Mouse (Mus musculus): ENCODE data around the gene Gm43720. TPM values are rescaled to one million over a fixed set of nuclear protein-coding genes. Genes with fewer than 3 reads are reported as not detected.

Gm43720 gene
- polyA plus RNA-seq, 2 experiments: 0.01 TPM; not detected in 1

- Histone ChIP-seq H3K36me3 (replicated peaks; ENCODE audit: control insufficient read depth, insufficient read depth, low read depth) (peaks cover 6% of the 10 kb centered on the region), H3K9ac (replicated peaks) (peak overlapping the region; percentile 93), H3K9me3 (ENCODE audit: control insufficient read depth, low read length) (no peaks in the 10 kb centered on the region), H3K4me3 (ENCODE audit: insufficient read depth in 1 of 2, low read depth in 2 of 2, low read length in 2 of 2) (peak overlapping the region; percentile 84 to 86), H3K4me2 (ENCODE audit: low read depth) (peak overlapping the region; percentile 89), H3K4me1 (replicated peaks; ENCODE audit: control insufficient read depth in 2 of 2, insufficient read depth in 2 of 2, low read length in 1 of 2) (peaks cover 14 to 39% of the 10 kb centered on the region in 2 experiments), H3K27me3 (ENCODE audit: control insufficient read depth, insufficient read depth, low read length) (no peaks in the 10 kb centered on the region), H3K27ac (peak overlapping the region; percentile 30)
- TF ChIP-seq CTCF (IDR thresholded peaks at IDR 0.05; ENCODE audit: low read depth) (peak; percentile 16; the same call in 1 of the 2 replicates), EP300 (IDR thresholded peaks at IDR 0.05; ENCODE audit: low read depth) (no peak)
- no peak for DNase-seq (ENCODE audit: low read depth in 3 of 3, low spot score in 3 of 3)
- 29% methylated on average over 18 of the region's 18 CpGs for WGBS (ENCODE audit: insufficient replicate concordance)
- ATAC-seq (ENCODE audit: insufficient read depth): no peak
These were observed 17.0 kb downstream of the Gm43720 start for GRCm38 (mm10) chr5:138262582-138263240.

DNA sequence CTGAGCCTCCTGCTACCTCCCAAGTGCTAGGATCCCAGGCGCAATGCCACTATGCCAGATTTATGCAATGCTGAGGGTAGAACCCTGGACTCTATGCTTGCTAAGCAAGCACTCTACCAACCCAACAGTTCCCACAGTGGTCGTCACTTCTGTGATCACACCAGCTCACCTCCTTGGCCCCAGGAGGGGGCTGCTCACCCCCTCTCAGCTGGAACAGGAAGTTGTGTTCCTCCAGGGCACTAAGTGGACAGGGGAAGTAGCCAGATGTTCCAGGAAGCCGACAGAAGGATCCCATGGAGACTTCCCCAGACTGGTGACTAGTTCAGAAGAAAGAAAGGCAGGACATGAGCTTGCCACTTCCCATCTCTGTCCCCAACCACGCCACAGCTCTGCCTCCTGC lies 17.8 kb downstream of the Gm43720 start:
- H3K27me3 ChIP-seq (ENCODE audit: control insufficient read depth, insufficient read depth, low read length): no peaks in the 10 kb centered on the region
- 28% methylated on average over 4 of the region's 4 CpGs for WGBS (ENCODE audit: insufficient replicate concordance)
- H3K4me2 ChIP-seq (ENCODE audit: low read depth): peak overlapping the region; percentile 89
- DNase-seq (ENCODE audit: low read depth in 3 of 3, low spot score in 3 of 3) (no peak), ATAC-seq (ENCODE audit: insufficient read depth) (no peak)
- peak overlapping the region; percentile 16 for H3K27ac ChIP-seq
- H3K4me1 ChIP-seq (replicated peaks; ENCODE audit: control insufficient read depth in 2 of 2, insufficient read depth in 2 of 2, low read length in 1 of 2): peaks cover 14 to 42% of the 10 kb centered on the region in 2 experiments
- H3K36me3 ChIP-seq (replicated peaks; ENCODE audit: control insufficient read depth, insufficient read depth, low read depth): peaks cover 6% of the 10 kb centered on the region
- peak overlapping the region; percentile 84 to 86 for H3K4me3 ChIP-seq (ENCODE audit: insufficient read depth in 1 of 2, low read depth in 2 of 2, low read length in 2 of 2)
- H3K9ac ChIP-seq (replicated peaks): peak overlapping the region; percentile 93
- no peaks in the 10 kb centered on the region for H3K9me3 ChIP-seq (ENCODE audit: control insufficient read depth, low read length)
- TF ChIP-seq CTCF (IDR thresholded peaks at IDR 0.05; ENCODE audit: low read depth) (no peak), EP300 (IDR thresholded peaks at IDR 0.05; ENCODE audit: low read depth) (no peak)

GRCm38 (mm10) chr5:138260834-138261233 lies 18.9 kb downstream of the Gm43720 start:
- TF ChIP-seq CTCF (IDR thresholded peaks at IDR 0.05; ENCODE audit: low read depth) (no peak), EP300 (IDR thresholded peaks at IDR 0.05; ENCODE audit: low read depth) (peak; percentile 81)
- H3K36me3 ChIP-seq (replicated peaks; ENCODE audit: control insufficient read depth, insufficient read depth, low read depth): peaks cover 6% of the 10 kb centered on the region
- H3K4me1 ChIP-seq (replicated peaks; ENCODE audit: control insufficient read depth in 2 of 2, insufficient read depth in 2 of 2, low read length in 1 of 2): peaks cover 14 to 46% of the 10 kb centered on the region in 2 experiments
- DNase-seq (ENCODE audit: low read depth in 3 of 3, low spot score in 3 of 3) (no peak), ATAC-seq (ENCODE audit: insufficient read depth) (peak; percentile 62)
- WGBS (ENCODE audit: insufficient replicate concordance): 18% methylated on average over 11 of the region's 11 CpGs
- H3K4me2 ChIP-seq (ENCODE audit: low read depth): peak overlapping the region; percentile 89
- H3K4me3 ChIP-seq (ENCODE audit: insufficient read depth in 1 of 2, low read depth in 2 of 2, low read length in 2 of 2): peak overlapping the region in 1 of 2 experiments; percentile 23; a peak in 2 of 4 replicates
- H3K27me3 ChIP-seq (ENCODE audit: control insufficient read depth, insufficient read depth, low read length): no peaks in the 10 kb centered on the region
- H3K9me3 ChIP-seq (ENCODE audit: control insufficient read depth, low read length): no peaks in the 10 kb centered on the region
- H3K9ac ChIP-seq (replicated peaks): no peak overlapping the region; the same call in 1 of the 2 replicates
- peak overlapping the region; percentile 6 for H3K27ac ChIP-seq

GRCm38 (mm10) chr5:138260051-138260450 lies 19.7 kb downstream of the Gm43720 start:
- H3K9ac ChIP-seq (replicated peaks): no peak overlapping the region
- DNase-seq (ENCODE audit: low read depth in 3 of 3, low spot score in 3 of 3) (no peak), ATAC-seq (ENCODE audit: insufficient read depth) (no peak)
- H3K4me1 ChIP-seq (replicated peaks; ENCODE audit: control insufficient read depth in 2 of 2, insufficient read depth in 2 of 2, low read length in 1 of 2): peaks cover 14 to 46% of the 10 kb centered on the region in 2 experiments
- TF ChIP-seq EP300 (IDR thresholded peaks at IDR 0.05; ENCODE audit: low read depth): no peak
- no peak for TF ChIP-seq CTCF (IDR thresholded peaks at IDR 0.05; ENCODE audit: low read depth)
- H3K36me3 ChIP-seq (replicated peaks; ENCODE audit: control insufficient read depth, insufficient read depth, low read depth): peaks cover 6% of the 10 kb centered on the region
- peak overlapping the region; percentile 89 for H3K4me2 ChIP-seq (ENCODE audit: low read depth)
- no peaks in the 10 kb centered on the region for H3K27me3 ChIP-seq (ENCODE audit: control insufficient read depth, insufficient read depth, low read length)
- no peak overlapping the region for H3K27ac ChIP-seq
- H3K4me3 ChIP-seq (ENCODE audit: insufficient read depth in 1 of 2, low read depth in 2 of 2, low read length in 2 of 2): peak overlapping the region in 1 of 2 experiments; percentile 23; a peak in 2 of 4 replicates
- WGBS (ENCODE audit: insufficient replicate concordance): 12% methylated on average over 10 of the region's 10 CpGs
- no peaks in the 10 kb centered on the region for H3K9me3 ChIP-seq (ENCODE audit: control insufficient read depth, low read length)

GRCm38 (mm10) chr5:138258993-138259392 lies 20.8 kb downstream of the Gm43720 start:
- H3K4me1 ChIP-seq (replicated peaks; ENCODE audit: control insufficient read depth in 2 of 2, insufficient read depth in 2 of 2, low read length in 1 of 2): peaks cover 18 to 43% of the 10 kb centered on the region in 2 experiments
- ATAC-seq (ENCODE audit: insufficient read depth) (no peak), DNase-seq (ENCODE audit: low read depth in 3 of 3, low spot score in 3 of 3) (no peak)
- no peaks in the 10 kb centered on the region for H3K27me3 ChIP-seq (ENCODE audit: control insufficient read depth, insufficient read depth, low read length)
- no peak overlapping the region for H3K4me3 ChIP-seq (ENCODE audit: insufficient read depth in 1 of 2, low read depth in 2 of 2, low read length in 2 of 2)
- H3K36me3 ChIP-seq (replicated peaks; ENCODE audit: control insufficient read depth, insufficient read depth, low read depth): peaks cover 6% of the 10 kb centered on the region
- H3K9me3 ChIP-seq (ENCODE audit: control insufficient read depth, low read length): no peaks in the 10 kb centered on the region
- no peak overlapping the region for H3K9ac ChIP-seq (replicated peaks)
- H3K27ac ChIP-seq: no peak overlapping the region
- 64% methylated on average over 7 of the region's 7 CpGs for WGBS (ENCODE audit: insufficient replicate concordance)
- TF ChIP-seq CTCF (IDR thresholded peaks at IDR 0.05; ENCODE audit: low read depth) (no peak), EP300 (IDR thresholded peaks at IDR 0.05; ENCODE audit: low read depth) (no peak)
- no peak overlapping the region for H3K4me2 ChIP-seq (ENCODE audit: low read depth)
